Mouse (Mus musculus) stomach, postnatal 0 days (tissue): ENCODE measurements at regions not wholly inside any gene's neighbourhood (a gene's known extent, or its start where the extent isn't known, plus 50 kb on each side); places are given as distances from the start of the nearest gene placed in this dataset.
A peak's percentile ranks its signal among the peaks of the same experiment; 100 is the strongest.
"Not testable (repeated sequence)": the region's sequence is repeated elsewhere in the genome, so short reads cannot be mapped to it uniquely, and the experiment has no call there.

Experiments
- ATAC-seq: fragments of 200-750 bp; cut with Nextera tagmentation; 2 replicates; pipeline ENCODE4 v1.8.0; 2017; ENCODE audit not compliant: low FRiP score, low TSS enrichment
- DNase-seq: peaks from one replicate; pipeline ENCODE4 v3.0.0-alpha.2; 2016; ENCODE audit warnings: low spot score
- H3K27ac ChIP-seq: fragments of 300-500 bp; sonication (generic); replicated peaks from 2 replicates; pipeline ENCODE4 v1.5.1; 2014; ENCODE audit warnings: mild to moderate bottlenecking, control low read depth
- H3K27me3 ChIP-seq: fragments of 300-500 bp; sonication (generic); 2 replicates; pipeline ENCODE4 v1.6.1; 2014; ENCODE audit warnings: low read length; ENCODE audit not compliant: control insufficient read depth, insufficient read depth
- H3K36me3 ChIP-seq: fragments of 300-500 bp; sonication (generic); 2 replicates; pipeline ENCODE4 v1.6.1; 2014; ENCODE audit warnings: low read length, mixed read lengths; ENCODE audit not compliant: control insufficient read depth, insufficient read depth
- H3K4me1 ChIP-seq: fragments of 300-500 bp; sonication (generic); replicated peaks from 2 replicates; pipeline ENCODE4 v1.6.1; 2014; ENCODE audit warnings: antibody characterized with exemption; ENCODE audit not compliant: control insufficient read depth, insufficient read depth
- H3K4me2 ChIP-seq: fragments of 300-500 bp; sonication (generic); replicated peaks from 2 replicates; pipeline ENCODE4 v1.6.1; 2014; ENCODE audit warnings: low read depth, mild to moderate bottlenecking, control low read depth, moderate library complexity
- H3K4me3 ChIP-seq: fragments of 300-500 bp; sonication (generic); 2 replicates; pipeline ENCODE4 v1.5.1; 2014; ENCODE audit warnings: low read depth, low read length, control low read depth
- H3K9ac ChIP-seq: fragments of 300-500 bp; sonication (generic); 2 replicates; pipeline ENCODE4 v1.6.1; 2014; ENCODE audit warnings: mild to moderate bottlenecking, low read length, control low read depth, mixed read lengths
- H3K9me3 ChIP-seq: fragments of 300-500 bp; sonication (generic); 2 replicates; pipeline ENCODE4 v1.6.1; 2016; ENCODE audit warnings: low read length; ENCODE audit not compliant: control insufficient read depth
- CTCF ChIP-seq: IDR thresholded peaks from 2 replicates; pipeline ENCODE4 v1.5.1; 2016; ENCODE audit warnings: antibody characterized with exemption, low read depth, mild to moderate bottlenecking, moderate library complexity
- EP300 ChIP-seq: optimal IDR thresholded peaks from 2 replicates; pipeline ENCODE3; 2016; ENCODE audit warnings: antibody characterized with exemption
- WGBS: fragments of 180-500 bp; shearing (Covaris S2); extraction: QIAGEN DNeasy Blood & Tissue Kit; methylation state at CpG from one replicate; pipeline ENCODE4 v1.1.7; 2014; 5-methylcytosine and 5-hydroxymethylcytosine counted together

- WGBS: 71% methylated on average over 1 of the region's 1 CpGs
- not testable (repeated sequence) for DNase-seq, H3K4me3 ChIP-seq, H3K4me2 ChIP-seq, H3K4me1 ChIP-seq, H3K9me3 ChIP-seq, ATAC-seq, H3K27me3 ChIP-seq, H3K9ac ChIP-seq, H3K36me3 ChIP-seq, H3K27ac ChIP-seq
Measured at GRCm38 (mm10) chr12:119708715-119709114, 236.9 kb upstream of the Tmem196 start.

- no peak overlapping the region for H3K4me2 ChIP-seq
- no peak overlapping the region for H3K4me3 ChIP-seq
- TF ChIP-seq EP300: no peak
- TF ChIP-seq CTCF: no peak
- no peak for ATAC-seq
- 74% methylated on average over 2 of the region's 2 CpGs for WGBS
- H3K4me1 ChIP-seq: no peaks in the 10 kb centered on the region
- no peak overlapping the region for H3K9ac ChIP-seq
- no peaks in the 10 kb centered on the region for H3K27me3 ChIP-seq
- DNase-seq: no peak
- H3K9me3 ChIP-seq: no peaks in the 10 kb centered on the region
- no peaks in the 10 kb centered on the region for H3K36me3 ChIP-seq
- no peak overlapping the region for H3K27ac ChIP-seq
Measured at GRCm38 (mm10) chr12:119730789-119731188, 214.8 kb upstream of the Tmem196 start.

- Histone ChIP-seq H3K4me2 (no peak overlapping the region), H3K27ac (no peak overlapping the region), H3K9me3 (no peaks in the 10 kb centered on the region), H3K9ac (no peak overlapping the region), H3K4me3 (no peak overlapping the region), H3K27me3 (no peaks in the 10 kb centered on the region), H3K4me1 (no peaks in the 10 kb centered on the region), H3K36me3 (no peaks in the 10 kb centered on the region)
- 67% methylated on average over 1 of the region's 1 CpGs for WGBS
- DNase-seq (no peak), ATAC-seq (no peak)
- TF ChIP-seq EP300: no peak
- TF ChIP-seq CTCF: no peak
Measured at GRCm38 (mm10) chr12:119762580-119762979, 183.0 kb upstream of the Tmem196 start.

- no peak for DNase-seq
- no peak for TF ChIP-seq EP300
- no peak for TF ChIP-seq CTCF
- WGBS: 77% methylated on average over 2 of the region's 2 CpGs
Measured at GRCm38 (mm10) chr12:119763292-119763976, 182.2 kb upstream of the Tmem196 start.

GRCm38 (mm10) chr12:119777559-119777958 lies 168.1 kb upstream of the Tmem196 start:
- no peak overlapping the region for H3K4me3 ChIP-seq
- no peaks in the 10 kb centered on the region for H3K36me3 ChIP-seq
- no peak for ATAC-seq
- DNase-seq: no peak
- H3K4me1 ChIP-seq: no peaks in the 10 kb centered on the region
- WGBS: 38% methylated on average over 2 of the region's 2 CpGs
- no peak for TF ChIP-seq EP300
- no peak for TF ChIP-seq CTCF
- H3K9me3 ChIP-seq: no peaks in the 10 kb centered on the region
- H3K27ac ChIP-seq: no peak overlapping the region
- H3K4me2 ChIP-seq: no peak overlapping the region
- H3K27me3 ChIP-seq: no peaks in the 10 kb centered on the region
- no peak overlapping the region for H3K9ac ChIP-seq

More at GRCm38 (mm10) chr12:119763292-119763976, 182.2 kb upstream of the Tmem196 start:
- no peaks in the 10 kb centered on the region for H3K27me3 ChIP-seq
- H3K4me2 ChIP-seq: no peak overlapping the region
- no peak overlapping the region for H3K9ac ChIP-seq
- H3K4me3 ChIP-seq: no peak overlapping the region
- H3K9me3 ChIP-seq: no peaks in the 10 kb centered on the region
- H3K27ac ChIP-seq: no peak overlapping the region
- no peak for ATAC-seq
- no peaks in the 10 kb centered on the region for H3K36me3 ChIP-seq
- no peaks in the 10 kb centered on the region for H3K4me1 ChIP-seq

GRCm38 (mm10) chr12:119807692-119808091 lies 137.9 kb upstream of the Tmem196 start:
- H3K4me3 ChIP-seq: no peak overlapping the region
- no peak overlapping the region for H3K9ac ChIP-seq
- TF ChIP-seq CTCF (peak; percentile 15; the same call in 1 of the 2 replicates), EP300 (no peak)
- WGBS: 43% methylated on average over 1 of the region's 1 CpGs
- DNase-seq (no peak), ATAC-seq (no peak)
- H3K9me3 ChIP-seq: no peaks in the 10 kb centered on the region
- no peaks in the 10 kb centered on the region for H3K27me3 ChIP-seq
- no peaks in the 10 kb centered on the region for H3K4me1 ChIP-seq
- no peak overlapping the region for H3K4me2 ChIP-seq
- H3K27ac ChIP-seq: no peak overlapping the region
- H3K36me3 ChIP-seq: no peaks in the 10 kb centered on the region
